Mouse (Mus musculus): Measurements from ENCODE around the gene Krt84.
"Not testable (repeated sequence)": the region's sequence is repeated elsewhere in the genome, so short reads cannot be mapped to it uniquely, and the experiment has no call there.

Krt84 gene

GRCm38 (mm10) chr15:101532720-101533119 lies at the start of gene Krt84:
Krt84 (minus strand) TSS chr15:101532820.
- no peak for DNase-seq (ENCODE audit: low spot score)

- no peak for DNase-seq (ENCODE audit: low spot score)
Observed at GRCm38 (mm10) chr15:101581701-101582100, 49.1 kb upstream of the Krt84 start.

GRCm38 (mm10) chr15:101575506-101575905 lies 42.9 kb upstream of the Krt84 start:
- DNase-seq (ENCODE audit: low spot score) = no peak

- DNase-seq (ENCODE audit: low spot score) = no peak
Observed at GRCm38 (mm10) chr15:101573796-101574345, 41.3 kb upstream of the Krt84 start, which contains the start of gene Krt75. Krt75 (minus strand) TSS chr15:101573904.

- no peak for DNase-seq (ENCODE audit: low spot score)
Observed at GRCm38 (mm10) chr15:101567780-101568179, 35.2 kb upstream of the Krt84 start.

- DNase-seq (ENCODE audit: low spot score) = no peak
Observed at GRCm38 (mm10) chr15:101562850-101563249, 30.2 kb upstream of the Krt84 start, which contains the start of gene Krt90. Krt90 (minus strand) TSS chr15:101562950.

- DNase-seq (ENCODE audit: low spot score) = no peak
Observed at GRCm38 (mm10) chr15:101558034-101558646, 25.5 kb upstream of the Krt84 start.

- DNase-seq (ENCODE audit: low spot score) = no peak
Observed at GRCm38 (mm10) chr15:101553169-101553568, 20.5 kb upstream of the Krt84 start.

- DNase-seq (ENCODE audit: low spot score) = no peak
Observed at GRCm38 (mm10) chr15:101552188-101552587, 19.6 kb upstream of the Krt84 start.

- no peak for DNase-seq (ENCODE audit: low spot score)
Observed at GRCm38 (mm10) chr15:101550567-101550966, 17.9 kb upstream of the Krt84 start, which contains the start of gene Krt82. Krt82 (minus strand) TSS chr15:101550667.

- no peak for DNase-seq (ENCODE audit: low spot score)
Observed at GRCm38 (mm10) chr15:101544478-101544877, 11.9 kb upstream of the Krt84 start.

GRCm38 (mm10) chr15:101542543-101542942 lies 9.9 kb upstream of the Krt84 start:
- DNase-seq (ENCODE audit: low spot score) = no peak

GRCm38 (mm10) chr15:101538580-101538900 lies 5.9 kb upstream of the Krt84 start:
- no peak for DNase-seq (ENCODE audit: low spot score)

GRCm38 (mm10) chr15:101537864-101538579 lies 5.4 kb upstream of the Krt84 start:
- no peak for DNase-seq (ENCODE audit: low spot score)

GRCm38 (mm10) chr15:101536054-101536850 lies 3.6 kb upstream of the Krt84 start:
- DNase-seq (ENCODE audit: low spot score) = no peak

GRCm38 (mm10) chr15:101522556-101523232 lies 9.9 kb downstream of the Krt84 start:
- no peak for DNase-seq (ENCODE audit: low spot score)

- DNase-seq (ENCODE audit: low spot score) = peak; percentile 88
Observed at GRCm38 (mm10) chr15:101519792-101520191, 12.8 kb downstream of the Krt84 start.

GRCm38 (mm10) chr15:101517161-101517560 lies 15.5 kb downstream of the Krt84 start, which contains the start of gene Gm49425:
Gm49425 (minus strand) TSS chr15:101517261.
- DNase-seq (ENCODE audit: low spot score) = not testable (repeated sequence)

- no peak for DNase-seq (ENCODE audit: low spot score)
Observed at GRCm38 (mm10) chr15:101508247-101508646, 24.4 kb downstream of the Krt84 start.

- DNase-seq (ENCODE audit: low spot score) = no peak
Observed at GRCm38 (mm10) chr15:101506896-101507758, 25.5 kb downstream of the Krt84 start.

GRCm38 (mm10) chr15:101497181-101497580 lies 35.4 kb downstream of the Krt84 start:
- DNase-seq (ENCODE audit: low spot score) = peak; percentile 78

Data from adipocyte (in vitro differentiated cells).